Mouse (Mus musculus): ENCODE results near the gene Tuba1a. TPM values are rescaled to one million over a fixed set of nuclear protein-coding genes. Genes with fewer than 3 reads are reported as not detected.

The Tuba1a gene
- 109 TPM in 2 replicates for polyA plus RNA-seq (2015; fragmentation: Nextera tagmentation; extraction: Ambion mirVana)

GRCm38 (mm10) chr15:98953401-98954356 is at the start of gene Tuba1a, which contains the start of gene Gm49450:
Tuba1a (minus strand) TSS chr15:98953703.
Gm49450 (minus strand) TSS chr15:98953551.
- Histone ChIP-seq H3K36me3 (no peaks in the 10 kb centered on the region), H3K9ac (peak within 1 kb of the TSS; percentile 77), H3K4me1 (replicated peaks) (peaks cover 29% of the 10 kb centered on the region), H3K27me3 (peaks cover 20% of the 10 kb centered on the region), H3K9me3 (replicated peaks) (no peaks in the 10 kb centered on the region), H3K4me3 (replicated peaks) (peak within 1 kb of the TSS; percentile 77), H3K27ac (peak within 1 kb of the TSS; percentile 69), H3K4me2 (peak within 1 kb of the TSS; percentile 90)
- ATAC-seq (ENCODE audit: low read depth) (peak; percentile 81), DNase-seq (peak; percentile 60)
- WGBS (ENCODE audit: insufficient replicate concordance), result 10% methylated on average over 28 of the region's 28 CpGs

- peak overlapping the region; percentile 59 for H3K4me2 ChIP-seq
- ATAC-seq (ENCODE audit: low read depth), result no peak
- WGBS (ENCODE audit: insufficient replicate concordance), result 13% methylated on average over 17 of the region's 17 CpGs
- no peak overlapping the region for H3K27ac ChIP-seq
- no peaks in the 10 kb centered on the region for H3K36me3 ChIP-seq
- DNase-seq, result no peak
- H3K9me3 ChIP-seq (replicated peaks), result no peaks in the 10 kb centered on the region
- H3K4me3 ChIP-seq (replicated peaks), result peak overlapping the region; percentile 37
- H3K27me3 ChIP-seq, result no peaks in the 10 kb centered on the region
- peaks cover 43% of the 10 kb centered on the region for H3K4me1 ChIP-seq (replicated peaks)
- peak overlapping the region; percentile 39 for H3K9ac ChIP-seq
These were observed 48.0 kb upstream of the Tuba1a start for GRCm38 (mm10) chr15:99001451-99001931.

- DNase-seq, result peak; percentile 38
- WGBS (ENCODE audit: insufficient replicate concordance), result 39% methylated on average over 14 of the region's 14 CpGs
These were observed 47.2 kb upstream of the Tuba1a start for GRCm38 (mm10) chr15:99000535-99001283.

DNA sequence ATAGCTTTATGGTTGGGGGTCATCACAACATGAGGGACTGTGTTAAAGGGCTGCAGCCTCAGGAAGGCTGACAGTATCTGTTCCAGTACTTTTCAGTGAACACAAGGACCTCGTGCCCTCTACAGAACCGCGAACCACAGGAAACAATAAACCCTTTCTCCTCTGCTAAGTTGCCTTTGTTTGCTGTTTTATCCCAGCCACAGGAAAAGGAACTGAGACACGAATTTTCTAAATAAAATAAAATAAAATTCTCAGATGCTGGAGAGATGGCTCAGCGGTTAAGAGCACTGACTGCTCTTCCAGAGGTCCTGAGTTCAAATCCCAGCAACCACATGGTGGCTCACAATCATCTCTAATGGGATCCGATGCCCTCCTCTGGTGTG is 45.3 kb upstream of the Tuba1a start:
- Histone ChIP-seq H3K9me3 (replicated peaks) (no peaks in the 10 kb centered on the region), H3K4me2 (peak overlapping the region; percentile 9), H3K27ac (peak overlapping the region; percentile 19; the same call in 1 of the 2 replicates), H3K27me3 (no peaks in the 10 kb centered on the region), H3K9ac (peak overlapping the region; percentile 47; the same call in 1 of the 2 replicates), H3K36me3 (no peaks in the 10 kb centered on the region), H3K4me1 (replicated peaks) (peaks cover 48% of the 10 kb centered on the region), H3K4me3 (replicated peaks) (no peak overlapping the region)
- WGBS (ENCODE audit: insufficient replicate concordance), result 28% methylated on average over 6 of the region's 6 CpGs
- ATAC-seq (ENCODE audit: low read depth), result no peak
- no peak for DNase-seq

More at GRCm38 (mm10) chr15:99000535-99001283, 47.2 kb upstream of the Tuba1a start:
- no peaks in the 10 kb centered on the region for H3K9me3 ChIP-seq (replicated peaks)
- H3K27me3 ChIP-seq, result no peaks in the 10 kb centered on the region
- peaks cover 43% of the 10 kb centered on the region for H3K4me1 ChIP-seq (replicated peaks)
- H3K4me3 ChIP-seq (replicated peaks), result no peak overlapping the region
- H3K27ac ChIP-seq, result no peak overlapping the region
- H3K36me3 ChIP-seq, result no peaks in the 10 kb centered on the region
- H3K4me2 ChIP-seq, result peak overlapping the region; percentile 59
- ATAC-seq (ENCODE audit: low read depth), result no peak
- H3K9ac ChIP-seq, result no peak overlapping the region

DNA sequence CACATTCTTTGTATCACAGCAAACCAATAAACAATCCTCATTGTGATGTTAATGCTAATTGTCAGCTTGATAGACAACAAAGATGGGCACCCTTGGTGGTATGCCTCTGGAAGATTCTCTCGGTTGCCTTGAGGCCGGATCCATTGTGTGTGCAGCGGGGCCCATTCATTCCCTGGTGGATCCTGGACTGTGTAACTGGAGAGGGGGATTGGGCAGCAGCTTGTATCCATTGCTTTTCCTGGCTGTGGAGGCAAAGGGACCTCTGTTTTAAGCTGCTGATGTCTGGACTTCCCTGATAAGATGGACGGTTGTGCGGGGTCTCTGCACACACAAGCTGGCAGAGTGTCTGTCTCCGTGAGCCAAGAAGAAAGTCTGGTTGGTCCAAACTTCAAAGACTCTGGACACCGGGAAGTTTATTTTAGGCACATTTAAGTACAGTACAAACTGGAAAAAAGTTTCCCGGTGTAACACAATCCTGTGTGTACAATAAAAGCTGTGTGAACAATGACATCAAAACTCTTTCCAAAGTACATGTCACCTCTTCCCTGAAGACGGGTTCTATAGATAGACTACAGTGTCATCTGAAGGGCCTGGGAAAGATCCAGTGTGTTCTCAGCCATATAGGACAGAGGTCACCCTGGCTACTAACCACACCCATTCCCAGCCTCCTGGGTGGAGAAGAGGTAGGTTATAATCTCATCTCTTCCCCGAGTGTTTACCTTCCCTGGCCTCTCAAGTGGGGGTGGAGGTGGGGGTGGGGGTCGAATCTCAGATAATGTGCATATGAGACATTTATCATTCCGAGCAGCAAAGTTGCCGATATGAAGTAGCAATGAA is 44.7 kb upstream of the Tuba1a start:
- Histone ChIP-seq H3K9me3 (replicated peaks) (no peaks in the 10 kb centered on the region), H3K4me1 (replicated peaks) (peaks cover 53% of the 10 kb centered on the region), H3K4me2 (peak overlapping the region; percentile 9), H3K27ac (peak overlapping the region; percentile 19; the same call in 1 of the 2 replicates), H3K36me3 (no peaks in the 10 kb centered on the region), H3K27me3 (no peaks in the 10 kb centered on the region), H3K9ac (peak overlapping the region; percentile 47), H3K4me3 (replicated peaks) (no peak overlapping the region)
- DNase-seq (peak; percentile 30), ATAC-seq (ENCODE audit: low read depth) (peak; percentile 72)
- WGBS (ENCODE audit: insufficient replicate concordance), result 31% methylated on average over 13 of the region's 13 CpGs

DNA sequence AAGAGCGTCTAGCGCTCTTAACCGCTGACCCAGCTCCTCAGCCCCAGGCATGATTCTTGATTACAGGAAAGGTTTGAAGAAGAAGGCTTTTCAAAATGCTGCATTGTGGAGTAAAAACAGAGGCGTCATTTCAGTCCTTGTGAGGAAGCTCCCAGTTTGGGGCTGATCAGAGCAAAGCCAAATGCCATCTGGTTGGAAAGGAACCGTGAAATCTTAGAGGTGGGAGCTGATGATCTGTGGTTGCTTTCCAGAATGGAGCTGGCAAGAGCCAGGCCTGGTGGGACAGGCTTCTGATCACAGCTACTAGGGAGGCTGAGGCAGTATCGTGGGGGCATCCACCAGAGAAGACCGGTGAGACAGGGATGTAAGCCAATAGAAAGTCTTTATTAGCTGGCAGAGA is 43.3 kb upstream of the Tuba1a start:
- no peak overlapping the region for H3K4me2 ChIP-seq
- H3K9ac ChIP-seq, result no peak overlapping the region
- no peaks in the 10 kb centered on the region for H3K27me3 ChIP-seq
- no peak overlapping the region for H3K4me3 ChIP-seq (replicated peaks)
- WGBS (ENCODE audit: insufficient replicate concordance), result 80% methylated on average over 7 of the region's 7 CpGs
- no peak for ATAC-seq (ENCODE audit: low read depth)
- H3K36me3 ChIP-seq, result no peaks in the 10 kb centered on the region
- 0 out of 2 replicates have a peak overlapping the region, but pooled peaks have one; percentile 18 for H3K27ac ChIP-seq
- no peak for DNase-seq
- no peaks in the 10 kb centered on the region for H3K9me3 ChIP-seq (replicated peaks)
- H3K4me1 ChIP-seq (replicated peaks), result peaks cover 59% of the 10 kb centered on the region

GRCm38 (mm10) chr15:98994957-98995520 is 41.5 kb upstream of the Tuba1a start:
- WGBS (ENCODE audit: insufficient replicate concordance), result 75% methylated on average over 9 of the region's 9 CpGs
- Histone ChIP-seq H3K9ac (no peak overlapping the region), H3K9me3 (replicated peaks) (no peaks in the 10 kb centered on the region), H3K27me3 (no peaks in the 10 kb centered on the region), H3K4me3 (replicated peaks) (no peak overlapping the region), H3K4me1 (replicated peaks) (peaks cover 46% of the 10 kb centered on the region), H3K36me3 (no peaks in the 10 kb centered on the region), H3K4me2 (no peak overlapping the region), H3K27ac (no peak overlapping the region)
- no peak for DNase-seq
- no peak for ATAC-seq (ENCODE audit: low read depth)

- DNase-seq (peak; percentile 76), ATAC-seq (ENCODE audit: low read depth) (no peak)
- H3K27me3 ChIP-seq, result no peaks in the 10 kb centered on the region
- no peak overlapping the region for H3K4me3 ChIP-seq (replicated peaks)
- peaks cover 38% of the 10 kb centered on the region for H3K4me1 ChIP-seq (replicated peaks)
- H3K4me2 ChIP-seq, result peak overlapping the region; percentile 83
- H3K36me3 ChIP-seq, result no peaks in the 10 kb centered on the region
- H3K9me3 ChIP-seq (replicated peaks), result no peaks in the 10 kb centered on the region
- WGBS (ENCODE audit: insufficient replicate concordance), result under 1% methylated on average over 11 of the region's 11 CpGs
- no peak overlapping the region for H3K9ac ChIP-seq
- peak overlapping the region; percentile 89; the same call in 1 of the 2 replicates for H3K27ac ChIP-seq
These were observed 40.4 kb upstream of the Tuba1a start for GRCm38 (mm10) chr15:98993865-98994264.

GRCm38 (mm10) chr15:98993093-98993793 is 39.7 kb upstream of the Tuba1a start:
- no peaks in the 10 kb centered on the region for H3K36me3 ChIP-seq
- H3K9me3 ChIP-seq (replicated peaks), result no peaks in the 10 kb centered on the region
- H3K4me2 ChIP-seq, result peak overlapping the region; percentile 83
- peak overlapping the region; percentile 89 for H3K27ac ChIP-seq
- 5% methylated on average over 35 of the region's 35 CpGs for WGBS (ENCODE audit: insufficient replicate concordance)
- H3K4me1 ChIP-seq (replicated peaks), result peaks cover 32% of the 10 kb centered on the region
- DNase-seq (peak; percentile 88), ATAC-seq (ENCODE audit: low read depth) (peak; percentile 91)
- peak overlapping the region; percentile 60 for H3K4me3 ChIP-seq (replicated peaks)
- H3K27me3 ChIP-seq, result no peaks in the 10 kb centered on the region
- peak overlapping the region; percentile 78 for H3K9ac ChIP-seq

Measured in liver, embryonic 13.5 days (tissue).